Mouse (Mus musculus) brown adipose tissue, adult 24 weeks (tissue): ENCODE data around the gene Sirt1. TPM values are rescaled to one million over a fixed set of nuclear protein-coding genes. Genes with fewer than 3 reads are reported as not detected.
"Not testable (repeated sequence)": the region's sequence is repeated elsewhere in the genome, so short reads cannot be mapped to it uniquely, and the experiment has no call there.

ENCODE experiments used
- H3K27ac ChIP-seq: fragments of 200-500 bp; replicated peaks from 2 replicates; pipeline ENCODE4 v1.5.1; 2012; ENCODE audit warnings: low read depth, mild to moderate bottlenecking, low read length
- H3K4me1 ChIP-seq: fragments of 200-500 bp; 2 replicates; pipeline ENCODE4 v1.6.1; 2012; ENCODE audit warnings: low read length, mixed read lengths; ENCODE audit not compliant: control insufficient read depth, insufficient read depth, insufficient read length
- H3K4me3 ChIP-seq: fragments of 200-500 bp; 2 replicates; pipeline ENCODE4 v1.5.1; 2012; ENCODE audit warnings: low read depth, mild to moderate bottlenecking, low read length, moderate library complexity; ENCODE audit not compliant: insufficient read depth
- polyA plus RNA-seq: library from polyadenylated mRNA; stranded (reverse); fragments of >200 nt; gene quantifications from 2 replicates; pipeline ENCODE4 v1.2.4, GENCODE M21; 2012; ENCODE audit not compliant: missing spikeins, insufficient read depth, insufficient read length

Sirt1 gene
- polyA plus RNA-seq, 1 experiment, result 9.3 TPM

- Histone ChIP-seq H3K27ac (no peak overlapping the region), H3K4me3 (no peak overlapping the region), H3K4me1 (0 out of 2 replicates have a peak, but pooled peaks cover 3% of the 10 kb centered on the region)
Measured at GRCm38 (mm10) chr10:63412756-63413155, 31.3 kb upstream of the Sirt1 start.

GRCm38 (mm10) chr10:63411674-63412073, 30.2 kb upstream of the Sirt1 start:
- H3K4me1 ChIP-seq, H3K4me3 ChIP-seq, H3K27ac ChIP-seq: not testable (repeated sequence)

- H3K4me1 ChIP-seq, result no peaks in the 10 kb centered on the region
- no peak overlapping the region for H3K27ac ChIP-seq
- no peak overlapping the region for H3K4me3 ChIP-seq
Measured at GRCm38 (mm10) chr10:63410162-63410956, 28.9 kb upstream of the Sirt1 start.

GRCm38 (mm10) chr10:63403636-63404035, 22.1 kb upstream of the Sirt1 start:
- no peak overlapping the region for H3K27ac ChIP-seq
- H3K4me3 ChIP-seq, result no peak overlapping the region
- H3K4me1 ChIP-seq, result no peaks in the 10 kb centered on the region

- H3K4me1 ChIP-seq, result no peaks in the 10 kb centered on the region
- no peak overlapping the region for H3K4me3 ChIP-seq
- no peak overlapping the region for H3K27ac ChIP-seq
Measured at GRCm38 (mm10) chr10:63402731-63403504, 21.4 kb upstream of the Sirt1 start.

- Histone ChIP-seq H3K4me3 (no peak overlapping the region), H3K4me1 (no peaks in the 10 kb centered on the region), H3K27ac (no peak overlapping the region)
Measured at GRCm38 (mm10) chr10:63396963-63397362, 15.5 kb upstream of the Sirt1 start.

GRCm38 (mm10) chr10:63388948-63389347, 7.4 kb upstream of the Sirt1 start:
- no peak overlapping the region for H3K27ac ChIP-seq

GRCm38 (mm10) chr10:63386991-63387390, 5.5 kb upstream of the Sirt1 start:
- Histone ChIP-seq H3K4me1 (no peaks in the 10 kb centered on the region), H3K27ac (no peak overlapping the region), H3K4me3 (peak overlapping the region; percentile 63)

More at GRCm38 (mm10) chr10:63388948-63389347, 7.4 kb upstream of the Sirt1 start:
- no peak overlapping the region for H3K4me3 ChIP-seq
- H3K4me1 ChIP-seq, result no peaks in the 10 kb centered on the region

GRCm38 (mm10) chr10:63386444-63386843, 4.9 kb upstream of the Sirt1 start:
- Histone ChIP-seq H3K4me1 (no peaks in the 10 kb centered on the region), H3K4me3 (peak overlapping the region; percentile 63), H3K27ac (no peak overlapping the region)

GRCm38 (mm10) chr10:63385897-63386296, 4.4 kb upstream of the Sirt1 start:
- H3K27ac ChIP-seq, H3K4me1 ChIP-seq: not testable (repeated sequence)
- peak overlapping the region; percentile 63 for H3K4me3 ChIP-seq

- Histone ChIP-seq H3K27ac (peak within 1 kb of the TSS; percentile 53; the same call in 1 of the 2 replicates), H3K4me1 (no peaks in the 10 kb centered on the region), H3K4me3 (peak within 1 kb of the TSS; percentile 67)
Measured at GRCm38 (mm10) chr10:63382372-63383279, 1.1 kb upstream of the Sirt1 start, which contains the start of gene Dnajc12. Dnajc12 (plus strand) TSS chr10:63382443.

GRCm38 (mm10) chr10:63378948-63379680, 2.4 kb downstream of the Sirt1 start:
- H3K4me1 ChIP-seq, result no peaks in the 10 kb centered on the region
- no peak overlapping the region for H3K4me3 ChIP-seq
- no peak overlapping the region for H3K27ac ChIP-seq

- Histone ChIP-seq H3K27ac (no peak overlapping the region), H3K4me3 (no peak overlapping the region), H3K4me1 (no peaks in the 10 kb centered on the region)
Measured at GRCm38 (mm10) chr10:63377468-63377867, 4.0 kb downstream of the Sirt1 start.

GRCm38 (mm10) chr10:63376303-63376702, 5.2 kb downstream of the Sirt1 start:
- Histone ChIP-seq H3K27ac (no peak overlapping the region), H3K4me1 (no peaks in the 10 kb centered on the region), H3K4me3 (no peak overlapping the region)
